Mouse (Mus musculus) limb, embryonic 10.5 days (tissue): ENCODE results near the gene Hnrnpab. TPM values are rescaled to one million over a fixed set of nuclear protein-coding genes. Genes with fewer than 3 reads are reported as not detected.
A peak's percentile ranks its signal among the peaks of the same experiment; 100 is the strongest.

ENCODE experiments used
- DNase-seq: peaks from one replicate; pipeline ENCODE4 v3.0.0-alpha.2; 2017; ENCODE audit warnings: low spot score
- H3K27ac ChIP-seq: fragments of 300-500 bp; sonication (generic); 2 replicates; pipeline ENCODE4 v1.5.1; 2016; ENCODE audit warnings: mild to moderate bottlenecking
- H3K27me3 ChIP-seq: fragments of 300-500 bp; sonication (generic); 2 replicates; pipeline ENCODE4 v1.6.1; 2016; ENCODE audit warnings: low read depth, mild to moderate bottlenecking; ENCODE audit not compliant: poor library complexity, severe bottlenecking
- H3K36me3 ChIP-seq: fragments of 300-500 bp; sonication (generic); 2 replicates; pipeline ENCODE4 v1.6.1; 2016; ENCODE audit warnings: mild to moderate bottlenecking, moderate library complexity
- H3K4me1 ChIP-seq: fragments of 300-500 bp; sonication (generic); 2 replicates; pipeline ENCODE4 v1.6.1; 2016
- H3K4me3 ChIP-seq: fragments of 300-500 bp; sonication (generic); 2 replicates; pipeline ENCODE4 v1.5.1; 2016; ENCODE audit warnings: mild to moderate bottlenecking, moderate library complexity
- H3K9me3 ChIP-seq: fragments of 300-500 bp; sonication (generic); replicated peaks from 2 replicates; pipeline ENCODE4 v1.6.1; 2016; ENCODE audit warnings: mild to moderate bottlenecking
- WGBS: fragments of 180-500 bp; shearing (Covaris S2); methylation state at CpG from one replicate; pipeline ENCODE4 v1.1.7; 2016; 5-methylcytosine and 5-hydroxymethylcytosine counted together
- polyA plus RNA-seq: library from polyadenylated mRNA; unstranded; fragments of >200 nt; fragmentation: Nextera tagmentation; extraction: Ambion mirVana; gene quantifications from 2 replicates; pipeline ENCODE4 v1.2.1, GENCODE M21; 2016

Hnrnpab gene
- polyA plus RNA-seq, 1 experiment from 2014 or later = 723 TPM

DNA sequence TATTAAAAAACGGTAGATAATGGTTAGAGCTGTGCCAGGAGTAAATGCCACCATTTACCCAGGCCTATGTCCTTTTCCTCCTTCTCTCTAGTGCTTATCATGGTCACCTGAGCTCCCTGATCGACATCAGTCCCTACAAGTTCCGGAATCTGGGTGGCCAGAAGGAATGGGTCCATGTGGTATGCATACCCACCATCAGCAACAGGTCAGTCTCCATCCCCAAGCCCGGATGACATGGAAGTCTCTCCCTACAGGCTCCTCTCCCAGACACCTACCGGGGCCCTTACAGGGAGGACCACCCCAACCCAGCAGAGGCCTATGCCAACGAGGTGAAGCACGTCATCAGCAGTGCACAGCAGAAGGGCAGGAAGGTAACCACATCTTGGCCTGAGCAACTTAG lies 14.7 kb downstream of the Hnrnpab start:
- H3K4me1 ChIP-seq = no peaks in the 10 kb centered on the region
- no peak for DNase-seq
- no peaks in the 10 kb centered on the region for H3K9me3 ChIP-seq
- H3K36me3 ChIP-seq = peaks cover 100% of the 10 kb centered on the region
- no peak overlapping the region for H3K27ac ChIP-seq
- H3K27me3 ChIP-seq = no peaks in the 10 kb centered on the region
- no peak overlapping the region for H3K4me3 ChIP-seq
- 92% methylated on average over 7 of the region's 7 CpGs for WGBS

DNA sequence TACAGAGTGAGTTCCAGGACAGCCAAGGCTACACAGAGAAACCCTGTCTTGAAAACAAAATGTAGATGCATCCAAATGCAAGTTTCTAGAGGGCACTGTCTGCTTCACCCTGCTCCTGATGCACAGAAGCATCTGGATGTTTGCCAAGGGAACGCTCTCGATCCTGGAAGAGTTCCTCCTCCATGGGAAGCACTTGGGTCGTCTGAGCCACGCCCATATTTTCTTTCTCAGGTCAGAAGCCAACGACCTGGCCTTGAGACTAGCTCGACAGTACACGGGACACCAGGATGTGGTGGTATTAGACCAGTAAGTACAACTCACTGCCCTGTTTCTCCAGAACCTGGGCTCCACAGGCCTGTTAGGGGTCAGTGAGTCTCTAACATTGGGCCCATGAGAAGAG lies 15.5 kb downstream of the Hnrnpab start:
- H3K36me3 ChIP-seq = peaks cover 100% of the 10 kb centered on the region
- no peaks in the 10 kb centered on the region for H3K4me1 ChIP-seq
- 84% methylated on average over 7 of the region's 7 CpGs for WGBS
- H3K9me3 ChIP-seq = no peaks in the 10 kb centered on the region
- no peak overlapping the region for H3K27ac ChIP-seq
- H3K27me3 ChIP-seq = no peaks in the 10 kb centered on the region
- no peak overlapping the region for H3K4me3 ChIP-seq
- DNase-seq = no peak

DNA sequence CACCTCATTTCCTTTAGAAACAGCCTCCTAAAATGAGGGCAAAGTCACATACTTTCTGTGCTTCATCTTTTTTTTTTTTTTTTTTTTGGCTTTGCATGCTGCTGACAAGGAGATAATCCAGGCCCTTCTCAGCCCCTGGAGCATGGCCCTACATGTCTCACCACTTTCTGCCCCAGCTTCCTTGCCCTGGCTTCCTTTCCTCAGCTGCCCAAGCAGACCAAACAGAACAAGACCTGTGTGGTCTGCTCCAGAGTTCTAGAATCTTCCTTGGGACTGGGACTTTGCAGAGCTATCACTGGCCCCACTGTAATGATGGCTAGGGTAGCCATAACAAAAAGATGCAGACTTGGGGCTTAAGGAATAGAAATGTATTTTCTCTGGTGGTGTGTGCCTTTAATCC lies 16.6 kb downstream of the Hnrnpab start:
- no peak for DNase-seq
- H3K27me3 ChIP-seq = no peaks in the 10 kb centered on the region
- H3K4me3 ChIP-seq = no peak overlapping the region
- peaks cover 11% of the 10 kb centered on the region for H3K4me1 ChIP-seq
- H3K27ac ChIP-seq = no peak overlapping the region
- H3K9me3 ChIP-seq = no peaks in the 10 kb centered on the region
- peaks cover 95% of the 10 kb centered on the region for H3K36me3 ChIP-seq

DNA sequence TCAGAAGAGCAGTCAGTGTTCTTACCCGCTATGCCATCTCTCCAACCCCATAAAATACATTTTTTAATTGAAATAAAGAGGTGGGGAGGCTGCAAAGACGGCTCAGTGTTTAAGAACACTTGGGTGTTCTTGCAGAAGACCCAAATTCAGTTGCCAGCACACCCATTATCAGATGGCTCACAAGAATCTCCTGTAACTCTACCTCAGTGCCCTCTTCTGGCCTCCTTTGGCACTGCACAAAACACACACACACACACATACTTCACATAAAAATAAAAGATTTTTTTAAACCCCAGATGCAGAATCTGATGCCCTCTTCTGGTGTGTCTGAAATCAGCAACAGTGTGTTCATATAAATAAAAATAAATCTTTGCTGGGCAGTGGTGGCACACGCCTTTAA lies 17.8 kb downstream of the Hnrnpab start:
- Histone ChIP-seq H3K4me1 (peaks cover 23% of the 10 kb centered on the region), H3K36me3 (peaks cover 84% of the 10 kb centered on the region), H3K4me3 (no peak overlapping the region), H3K27ac (no peak overlapping the region), H3K9me3 (no peaks in the 10 kb centered on the region), H3K27me3 (no peaks in the 10 kb centered on the region)
- DNase-seq = no peak
- WGBS = 95% methylated on average over 3 of the region's 3 CpGs

DNA sequence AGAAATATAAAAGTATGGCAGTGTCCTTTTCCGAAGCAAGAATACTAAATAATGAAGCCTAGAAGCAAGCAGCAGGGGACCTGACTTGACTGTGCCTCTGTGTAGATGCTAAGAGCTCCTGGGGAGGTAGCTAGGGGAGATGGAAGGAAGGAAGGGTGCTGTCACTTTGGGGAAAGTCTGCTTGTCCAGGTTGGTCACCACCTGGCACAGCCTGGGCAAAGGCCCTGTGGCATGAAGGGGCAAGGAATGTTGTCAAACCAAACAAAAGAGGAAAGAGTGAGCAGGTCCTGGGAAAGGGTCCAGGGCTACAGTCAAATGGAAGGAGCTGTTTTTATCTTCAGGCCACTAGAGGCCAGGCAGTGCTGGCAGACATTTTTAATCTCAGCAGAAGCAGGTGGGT lies 19.6 kb downstream of the Hnrnpab start:
- Histone ChIP-seq H3K4me1 (peaks cover 38% of the 10 kb centered on the region), H3K4me3 (no peak overlapping the region), H3K36me3 (peaks cover 66% of the 10 kb centered on the region), H3K27me3 (no peaks in the 10 kb centered on the region), H3K27ac (no peak overlapping the region), H3K9me3 (no peaks in the 10 kb centered on the region)
- no peak for DNase-seq
- WGBS = 93% methylated on average over 1 of the region's 1 CpGs

DNA sequence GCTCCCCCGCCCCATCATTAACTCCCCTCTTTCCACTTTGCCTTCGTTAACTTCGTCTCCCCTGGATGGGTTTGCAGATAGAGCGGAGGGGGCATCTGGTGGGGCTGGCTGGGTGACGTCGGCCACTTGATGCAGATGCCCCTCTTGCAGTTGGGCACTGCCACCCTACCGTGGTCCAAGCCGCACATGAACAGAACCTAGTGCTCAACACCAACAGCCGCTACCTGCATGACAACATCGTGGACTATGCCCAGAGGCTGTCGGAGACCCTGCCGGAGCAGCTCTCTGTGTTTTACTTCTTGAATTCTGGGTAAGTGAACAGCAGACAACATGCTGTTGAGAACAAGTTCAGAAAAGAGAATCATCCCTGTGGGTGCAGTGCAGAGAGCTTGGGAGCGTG lies 20.2 kb downstream of the Hnrnpab start:
- peaks cover 59% of the 10 kb centered on the region for H3K36me3 ChIP-seq
- WGBS = 92% methylated on average over 13 of the region's 13 CpGs
- H3K4me3 ChIP-seq = no peak overlapping the region
- H3K9me3 ChIP-seq = no peaks in the 10 kb centered on the region
- no peak overlapping the region for H3K27ac ChIP-seq
- peaks cover 39% of the 10 kb centered on the region for H3K4me1 ChIP-seq
- DNase-seq = no peak
- no peaks in the 10 kb centered on the region for H3K27me3 ChIP-seq

DNA sequence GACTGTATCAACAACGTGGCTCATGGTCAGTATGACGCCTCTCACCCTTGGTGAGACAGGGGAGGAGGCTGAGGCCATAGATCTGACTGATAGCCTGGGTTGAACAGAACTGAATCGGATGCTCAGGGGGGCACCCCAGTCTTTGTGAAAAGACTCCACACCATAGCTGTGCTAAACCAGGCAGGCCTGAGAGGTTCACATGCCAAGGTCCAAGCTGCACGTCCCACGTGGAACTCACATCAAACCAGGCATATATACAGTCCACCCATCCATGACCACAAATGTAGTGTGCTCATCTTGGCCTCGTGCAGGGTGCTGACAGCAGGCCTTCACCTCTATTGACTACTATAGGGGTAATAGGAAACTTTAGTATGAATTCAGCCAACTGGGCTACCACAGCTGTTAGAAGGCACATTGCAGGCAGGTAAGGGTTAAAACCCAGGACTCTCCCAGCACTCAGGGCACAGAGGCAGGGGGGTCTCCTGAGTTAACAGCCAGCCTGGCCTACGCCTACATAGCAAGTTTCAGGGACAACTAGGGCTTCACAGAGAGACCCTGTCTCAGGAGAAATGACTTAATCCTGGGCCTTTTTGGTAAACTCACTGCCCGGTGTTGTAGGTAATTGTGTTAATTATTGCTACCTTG lies 20.9 kb downstream of the Hnrnpab start:
- no peak for DNase-seq
- H3K4me1 ChIP-seq = peaks cover 39% of the 10 kb centered on the region
- peak overlapping the region; percentile 71 for H3K4me3 ChIP-seq
- H3K27me3 ChIP-seq = no peaks in the 10 kb centered on the region
- H3K9me3 ChIP-seq = no peaks in the 10 kb centered on the region
- 74% methylated on average over 8 of the region's 8 CpGs for WGBS
- peaks cover 53% of the 10 kb centered on the region for H3K36me3 ChIP-seq
- peak overlapping the region; percentile 94 for H3K27ac ChIP-seq

DNA sequence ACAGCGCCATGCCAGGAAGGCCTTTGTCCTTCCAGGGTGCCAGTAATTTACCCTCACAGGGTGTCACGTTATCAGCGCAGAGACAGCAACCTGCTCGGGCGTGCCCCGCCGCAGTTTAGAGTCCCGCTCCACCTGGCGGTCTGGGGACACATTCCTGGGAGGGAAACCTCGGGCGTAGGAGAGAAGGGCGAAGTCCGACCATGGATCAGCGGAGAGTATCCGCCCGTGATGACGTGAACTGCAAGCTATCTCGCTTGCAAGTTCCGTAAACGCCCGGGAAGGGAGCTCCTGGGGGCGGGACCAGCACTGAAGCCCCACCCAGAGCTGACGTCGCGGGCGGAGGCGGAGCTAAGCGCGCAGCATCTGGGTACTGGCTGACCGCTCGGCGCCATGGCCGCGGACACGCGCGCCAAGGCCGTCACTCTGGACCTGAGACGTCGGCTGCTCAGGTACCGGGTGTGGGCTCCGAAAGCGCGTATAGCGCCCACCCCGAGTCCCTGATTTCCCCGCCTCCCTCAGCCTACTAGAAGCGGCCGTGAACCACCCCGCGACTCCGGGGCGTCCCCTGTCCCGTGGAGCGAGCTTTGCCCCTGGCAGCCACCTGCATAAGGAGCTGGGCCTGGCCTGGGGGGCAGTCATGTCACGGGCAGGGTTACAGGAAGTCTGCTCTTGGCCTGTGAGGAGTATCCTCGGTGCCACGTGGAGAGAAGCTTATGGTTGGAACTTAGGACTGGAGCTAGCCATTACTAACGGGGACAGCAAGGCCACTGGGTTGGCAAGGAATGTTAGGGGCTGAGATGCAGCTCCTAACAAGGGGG lies 22.0 kb downstream of the Hnrnpab start, which contains the start of gene Phykpl:
Phykpl (plus strand) TSS at position 327 of the 818 bp plus-strand sequence.
- Histone ChIP-seq H3K27ac (peak within 1 kb of the TSS; percentile 94), H3K36me3 (peaks cover 47% of the 10 kb centered on the region), H3K9me3 (no peaks in the 10 kb centered on the region), H3K4me1 (peaks cover 39% of the 10 kb centered on the region), H3K27me3 (no peaks in the 10 kb centered on the region), H3K4me3 (peak within 1 kb of the TSS; percentile 71)
- under 1% methylated on average over 59 of the region's 59 CpGs for WGBS
- DNase-seq = peak; percentile 96

DNA sequence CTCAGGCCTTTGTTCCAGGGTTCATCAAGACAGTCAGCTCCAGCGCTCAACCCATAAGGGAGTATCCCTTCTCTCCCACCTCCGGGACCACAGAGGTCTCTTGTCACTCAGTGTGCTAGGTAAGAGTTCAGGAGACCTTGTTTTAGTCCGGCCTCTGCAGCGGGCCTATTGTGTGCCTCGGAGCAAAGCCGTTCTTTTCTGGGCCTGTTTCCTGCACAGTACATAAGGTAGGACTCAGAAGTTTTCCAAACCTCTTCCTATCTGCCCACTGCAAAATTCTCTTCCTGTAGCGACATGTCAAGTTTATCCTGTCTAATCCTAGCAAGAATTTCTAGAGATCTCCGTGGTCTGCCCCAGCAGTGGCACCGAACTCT lies 22.6 kb downstream of the Hnrnpab start:
- H3K4me1 ChIP-seq = peaks cover 39% of the 10 kb centered on the region
- peaks cover 41% of the 10 kb centered on the region for H3K36me3 ChIP-seq
- peak overlapping the region; percentile 71 for H3K4me3 ChIP-seq
- peak; percentile 57 for DNase-seq
- WGBS = 30% methylated on average over 9 of the region's 9 CpGs
- H3K9me3 ChIP-seq = no peaks in the 10 kb centered on the region
- no peaks in the 10 kb centered on the region for H3K27me3 ChIP-seq
- H3K27ac ChIP-seq = peak overlapping the region; percentile 94

DNA sequence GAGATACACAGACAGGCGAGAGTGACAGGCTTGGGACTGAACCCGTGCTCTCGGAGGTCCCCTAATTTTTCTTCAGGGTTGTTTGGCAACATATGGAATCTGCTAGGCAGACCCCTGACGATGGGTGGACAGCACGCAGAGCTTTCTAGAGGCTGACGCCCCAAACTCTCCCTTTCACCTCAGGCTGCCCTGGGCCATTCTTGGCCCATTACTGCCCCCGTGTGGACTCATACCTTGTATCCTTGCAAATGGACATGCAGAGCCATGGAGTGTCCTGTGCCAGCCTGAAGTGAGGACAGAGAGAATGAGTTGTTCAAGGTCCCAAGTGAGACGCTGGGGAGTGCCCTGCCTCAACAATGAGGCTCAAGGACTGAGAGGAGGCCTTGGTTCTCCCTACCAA lies 23.9 kb downstream of the Hnrnpab start:
- WGBS = 20% methylated on average over 8 of the region's 8 CpGs
- Histone ChIP-seq H3K4me1 (peaks cover 45% of the 10 kb centered on the region), H3K27me3 (no peaks in the 10 kb centered on the region), H3K27ac (0 out of 2 replicates have a peak overlapping the region, but pooled peaks have one; percentile 38), H3K4me3 (no peak overlapping the region), H3K36me3 (peaks cover 28% of the 10 kb centered on the region), H3K9me3 (no peaks in the 10 kb centered on the region)
- DNase-seq = peak; percentile 84

DNA sequence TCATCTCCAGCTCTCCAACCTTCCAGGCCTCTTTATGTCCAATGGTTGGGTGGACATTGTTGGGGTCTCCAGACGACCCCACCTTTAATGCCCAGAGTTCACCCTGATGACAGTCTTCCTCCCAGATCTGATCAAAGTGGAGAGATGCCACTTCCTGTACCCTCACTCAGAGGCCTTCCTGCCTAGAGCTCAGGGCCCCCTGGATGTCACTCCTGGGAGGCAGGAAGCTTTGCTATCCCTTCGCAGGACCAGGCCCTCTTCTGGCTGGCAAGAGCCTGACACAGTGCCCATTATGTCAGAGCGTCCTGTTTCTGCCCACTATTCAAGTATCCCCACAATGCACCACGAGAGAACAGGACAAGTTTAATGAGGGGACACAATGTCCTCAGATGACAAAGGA lies 27.6 kb downstream of the Hnrnpab start:
- no peaks in the 10 kb centered on the region for H3K9me3 ChIP-seq
- WGBS = 73% methylated on average over 4 of the region's 4 CpGs
- H3K27me3 ChIP-seq = no peaks in the 10 kb centered on the region
- H3K4me1 ChIP-seq = peaks cover 27% of the 10 kb centered on the region
- H3K36me3 ChIP-seq = peaks cover 9% of the 10 kb centered on the region
- H3K4me3 ChIP-seq = no peak overlapping the region
- H3K27ac ChIP-seq = no peak overlapping the region
- no peak for DNase-seq

DNA sequence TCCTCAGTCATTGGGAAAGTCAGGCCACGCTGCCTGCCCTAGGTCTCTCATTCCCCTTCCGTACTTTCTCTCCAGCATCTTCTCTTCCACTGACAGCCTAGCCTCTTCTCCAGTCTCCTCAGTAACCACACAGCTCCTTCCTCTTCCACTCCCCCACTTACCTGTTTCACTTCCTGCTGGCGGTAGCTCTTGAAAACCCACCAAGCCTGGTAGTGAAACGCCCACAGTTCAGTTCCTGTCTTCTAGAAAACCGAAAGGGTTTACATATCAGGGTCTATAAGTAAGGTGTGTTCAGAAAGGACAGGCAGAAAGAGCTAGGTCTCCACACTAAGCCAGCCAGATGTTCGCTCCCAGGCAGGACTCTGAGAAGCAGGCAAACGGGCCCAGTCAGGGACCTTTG lies 29.1 kb downstream of the Hnrnpab start:
- no peaks in the 10 kb centered on the region for H3K27me3 ChIP-seq
- 81% methylated on average over 7 of the region's 7 CpGs for WGBS
- no peak for DNase-seq

DNA sequence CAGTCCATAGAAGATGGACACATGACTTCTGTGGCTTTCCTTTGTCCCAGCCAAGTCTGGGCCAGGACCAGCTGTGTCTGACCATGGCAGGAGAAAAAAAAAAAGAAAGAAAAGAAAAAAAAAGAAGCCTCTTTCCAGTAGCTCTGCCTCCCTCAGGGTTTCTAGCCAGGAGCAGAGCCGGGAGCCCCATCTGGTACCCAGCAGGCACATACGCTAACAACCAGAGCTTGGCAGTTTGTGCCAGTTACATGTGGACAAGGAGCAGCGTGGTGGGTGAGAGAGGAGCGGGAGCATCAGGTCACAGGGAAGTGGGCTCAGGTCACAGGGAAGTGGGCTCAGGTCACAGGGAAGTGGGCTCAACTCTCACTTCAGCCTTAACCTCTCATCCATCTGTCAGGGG lies 30.2 kb downstream of the Hnrnpab start:
- WGBS = 84% methylated on average over 4 of the region's 4 CpGs
- peaks cover 18% of the 10 kb centered on the region for H3K4me1 ChIP-seq
- no peak overlapping the region for H3K4me3 ChIP-seq
- no peaks in the 10 kb centered on the region for H3K27me3 ChIP-seq
- H3K36me3 ChIP-seq = peaks cover 18% of the 10 kb centered on the region
- H3K27ac ChIP-seq = no peak overlapping the region
- no peak for DNase-seq
- H3K9me3 ChIP-seq = no peaks in the 10 kb centered on the region

More for the DNA sequence above, 29.1 kb downstream of the Hnrnpab start:
- Histone ChIP-seq H3K9me3 (no peaks in the 10 kb centered on the region), H3K4me3 (no peak overlapping the region), H3K36me3 (peaks cover 17% of the 10 kb centered on the region), H3K4me1 (peaks cover 15% of the 10 kb centered on the region), H3K27ac (no peak overlapping the region)
